Mouse (Mus musculus) CH12.LX (cell line): ENCODE results near the gene Cuedc2. TPM values are rescaled to one million over a fixed set of nuclear protein-coding genes. Genes with fewer than 3 reads are reported as not detected.
A peak's percentile ranks its signal among the peaks of the same experiment; 100 is the strongest.

ENCODE experiments used
- DNase-seq: peaks from one replicate; pipeline ENCODE4 v3.0.0-alpha.2; 2013; ENCODE audit errors: extremely low read depth
- H3K27ac ChIP-seq: 2 replicates; pipeline ENCODE4 v1.5.1; 2012; ENCODE audit warnings: low read depth, mild to moderate bottlenecking, control low read depth, moderate library complexity; ENCODE audit not compliant: insufficient read depth
- H3K27me3 ChIP-seq: replicated peaks from 2 replicates; pipeline ENCODE3; 2012; ENCODE audit warnings: inconsistent platforms
- H3K36me3 ChIP-seq, 2 experiments: replicated peaks in 1 of 2; 2 replicates each; pipeline versions ENCODE3 to v1.6.1; 2012; ENCODE audit warnings: inconsistent platforms in 1 of 2, low read length in 1 of 2, mild to moderate bottlenecking in 1 of 2, mixed read lengths in 1 of 2, moderate library complexity in 1 of 2; ENCODE audit not compliant: control insufficient read depth in 1 of 2, insufficient read depth in 1 of 2
- H3K4me1 ChIP-seq, 2 experiments: 2 replicates each; pipeline ENCODE4 v1.6.1; 2012; ENCODE audit warnings: inconsistent platforms in 1 of 2, moderate library complexity in 1 of 2; ENCODE audit not compliant: insufficient read depth in 2 of 2, control insufficient read depth in 1 of 2
- H3K4me2 ChIP-seq: 2 replicates; pipeline ENCODE4 v1.6.1; 2012; ENCODE audit warnings: low read depth, mild to moderate bottlenecking, control low read depth; ENCODE audit not compliant: poor library complexity, insufficient read depth, severe bottlenecking
- H3K4me3 ChIP-seq, 3 experiments: fragments of 150-350 bp in 1 of 3; sonication (generic) in 1 of 3; replicated peaks in 1 of 3; 2 replicates each; pipeline versions ENCODE3 to v1.5.1; 2011 to 2012; ENCODE audit warnings: low read depth in 2 of 3, low read length in 2 of 3, mild to moderate bottlenecking in 2 of 3, moderate library complexity in 2 of 3, control low read depth in 1 of 3, improper control_type of control experiment in 1 of 3, inconsistent platforms in 1 of 3, mixed read lengths in 1 of 3; ENCODE audit not compliant: poor library complexity in 1 of 3
- H3K79me2 ChIP-seq: replicated peaks from 2 replicates; pipeline ENCODE4 v1.6.1; 2012; ENCODE audit warnings: mild to moderate bottlenecking, moderate library complexity; ENCODE audit not compliant: control insufficient read depth, poor library complexity, insufficient read depth, severe bottlenecking; ENCODE audit errors: extremely low read depth
- H3K9ac ChIP-seq: 2 replicates; pipeline ENCODE4 v1.6.1; 2012; ENCODE audit warnings: low read depth, mild to moderate bottlenecking, control low read depth, moderate library complexity; ENCODE audit not compliant: insufficient read depth
- H3K9me3 ChIP-seq: replicated peaks from 2 replicates; pipeline ENCODE3; 2012; ENCODE audit warnings: low read length, inconsistent platforms, mixed read lengths
- CHD1 ChIP-seq: IDR thresholded peaks from 2 replicates; pipeline ENCODE4 v1.6.1; 2012; ENCODE audit warnings: low read depth, low read length, improper control_type of control experiment, inconsistent platforms
- CHD2 ChIP-seq: IDR thresholded peaks from 2 replicates; pipeline ENCODE4 v1.6.1; 2011; ENCODE audit warnings: low read length, improper control_type of control experiment
- CTCF ChIP-seq, 2 experiments: IDR thresholded peaks in 1 of 2; conservative IDR thresholded peaks in 1 of 2; 2 replicates each; pipeline ENCODE4 v1.5.1; 2011 to 2012; ENCODE audit warnings: low read depth in 2 of 2, low read length in 2 of 2, improper control_type of control experiment in 1 of 2, inconsistent platforms in 1 of 2, mild to moderate bottlenecking in 1 of 2, moderate library complexity in 1 of 2
- E2F4 ChIP-seq: IDR thresholded peaks from 2 replicates; pipeline ENCODE4 v1.6.1; 2011; ENCODE audit warnings: low read depth, low read length, improper control_type of control experiment; ENCODE audit not compliant: insufficient replicate concordance
- ELF1 ChIP-seq: IDR thresholded peaks from 2 replicates; pipeline ENCODE4 v1.6.1; 2014; ENCODE audit warnings: low read depth, mild to moderate bottlenecking, inconsistent platforms, low read length, improper control_type of control experiment
- EP300 ChIP-seq: IDR thresholded peaks from 2 replicates; pipeline ENCODE4 v1.6.1; 2011; ENCODE audit warnings: low read length, improper control_type of control experiment
- ETS1 ChIP-seq: conservative IDR thresholded peaks from 2 replicates; pipeline ENCODE4 v1.6.1; 2012; ENCODE audit warnings: low read depth, mild to moderate bottlenecking, inconsistent platforms, low read length, improper control_type of control experiment, moderate library complexity
- GABPA ChIP-seq: IDR thresholded peaks from 2 replicates; pipeline ENCODE4 v1.6.1; 2012; ENCODE audit warnings: low read depth, low read length, improper control_type of control experiment, inconsistent platforms; ENCODE audit not compliant: insufficient replicate concordance
- HCFC1 ChIP-seq: IDR thresholded peaks from 2 replicates; pipeline ENCODE4 v1.6.1; 2012; ENCODE audit warnings: low read depth, mild to moderate bottlenecking, inconsistent platforms, low read length, improper control_type of control experiment
- IRF4 ChIP-seq: IDR thresholded peaks from 2 replicates; pipeline ENCODE4 v1.6.1; 2014; ENCODE audit warnings: low read depth, mild to moderate bottlenecking, inconsistent platforms, low read length, improper control_type of control experiment
- JUN ChIP-seq: IDR thresholded peaks from 2 replicates; pipeline ENCODE4 v1.6.1; 2011; ENCODE audit warnings: low read depth, mild to moderate bottlenecking, low read length, improper control_type of control experiment, moderate library complexity; ENCODE audit not compliant: insufficient read depth
- JUND ChIP-seq: conservative IDR thresholded peaks from 2 replicates; pipeline ENCODE4 v1.6.1; 2011; ENCODE audit warnings: low read depth, low read length, improper control_type of control experiment
- KAT2A ChIP-seq: IDR thresholded peaks from 2 replicates; pipeline ENCODE4 v1.6.1; 2012; ENCODE audit warnings: low read length, improper control_type of control experiment, inconsistent platforms; ENCODE audit not compliant: insufficient replicate concordance
- MAFK ChIP-seq: IDR thresholded peaks from 2 replicates; pipeline ENCODE4 v1.6.1; 2011; ENCODE audit warnings: low read length, improper control_type of control experiment; ENCODE audit not compliant: insufficient replicate concordance
- MAX ChIP-seq: IDR thresholded peaks from 2 replicates; pipeline ENCODE4 v1.6.1; 2011; ENCODE audit warnings: low read length, improper control_type of control experiment
- MAZ ChIP-seq: IDR thresholded peaks from 2 replicates; pipeline ENCODE4 v1.6.1; 2012; ENCODE audit warnings: low read depth, mild to moderate bottlenecking, inconsistent platforms, low read length, improper control_type of control experiment, moderate library complexity
- MEF2A ChIP-seq: IDR thresholded peaks from 2 replicates; pipeline ENCODE4 v1.6.1; 2014; ENCODE audit warnings: low read depth, mild to moderate bottlenecking, inconsistent platforms, low read length, improper control_type of control experiment, borderline replicate concordance
- MXI1 ChIP-seq: IDR thresholded peaks from 2 replicates; pipeline ENCODE4 v1.6.1; 2011; ENCODE audit warnings: mild to moderate bottlenecking, low read depth, low read length, improper control_type of control experiment
- MYC ChIP-seq: IDR thresholded peaks from 2 replicates; pipeline ENCODE4 v1.6.1; 2011; ENCODE audit warnings: low read depth, mild to moderate bottlenecking, improper control_type of control experiment, low read length
- NELFE ChIP-seq: IDR thresholded peaks from 2 replicates; pipeline ENCODE4 v1.6.1; 2011; ENCODE audit warnings: low read depth, low read length, improper control_type of control experiment
- NRF1 ChIP-seq: IDR thresholded peaks from 2 replicates; pipeline ENCODE4 v1.6.1; 2014; ENCODE audit warnings: low read depth, mild to moderate bottlenecking, inconsistent platforms, low read length, improper control_type of control experiment, moderate library complexity
- PAX5 ChIP-seq: IDR thresholded peaks from 2 replicates; pipeline ENCODE4 v1.6.1; 2012; ENCODE audit warnings: low read length, inconsistent platforms, mixed read lengths
- POLR2A ChIP-seq: IDR thresholded peaks from 2 replicates; pipeline ENCODE4 v1.6.1; 2011; ENCODE audit warnings: low read depth, mild to moderate bottlenecking, improper control_type of control experiment, low read length
- POLR2AphosphoS2 ChIP-seq: IDR thresholded peaks from 2 replicates; pipeline ENCODE4 v1.6.1; 2011; ENCODE audit warnings: low read depth, low read length, improper control_type of control experiment
- RAD21 ChIP-seq: IDR thresholded peaks from 2 replicates; pipeline ENCODE4 v1.6.1; 2011; ENCODE audit warnings: low read depth, mild to moderate bottlenecking, low read length, improper control_type of control experiment, moderate library complexity
- RCOR1 ChIP-seq: conservative IDR thresholded peaks from 2 replicates; pipeline ENCODE4 v1.6.1; 2012; ENCODE audit warnings: low read depth, mild to moderate bottlenecking, inconsistent platforms, low read length, improper control_type of control experiment
- SIN3A ChIP-seq: IDR thresholded peaks from 2 replicates; pipeline ENCODE4 v1.6.1; 2012; ENCODE audit warnings: low read length, improper control_type of control experiment, inconsistent platforms
- SMC3 ChIP-seq: IDR thresholded peaks from 2 replicates; pipeline ENCODE4 v1.6.1; 2011; ENCODE audit warnings: low read depth, low read length, improper control_type of control experiment
- TBP ChIP-seq: conservative IDR thresholded peaks from 2 replicates; pipeline ENCODE4 v1.6.1; 2011; ENCODE audit warnings: low read depth, low read length, improper control_type of control experiment
- TCF12 ChIP-seq: IDR thresholded peaks from 2 replicates; pipeline ENCODE4 v1.6.1; 2014; ENCODE audit warnings: low read depth, mild to moderate bottlenecking, inconsistent platforms, low read length, improper control_type of control experiment
- USF2 ChIP-seq: conservative IDR thresholded peaks from 2 replicates; pipeline ENCODE4 v1.6.1; 2011; ENCODE audit warnings: low read depth, low read length, improper control_type of control experiment
- ZMIZ1 ChIP-seq: IDR thresholded peaks from 2 replicates; pipeline ENCODE4 v1.6.1; 2012; ENCODE audit warnings: low read depth, mild to moderate bottlenecking, inconsistent platforms, low read length, improper control_type of control experiment
- ZNF384 ChIP-seq: IDR thresholded peaks from 2 replicates; pipeline ENCODE4 v1.6.1; 2012; ENCODE audit warnings: low read depth, low read length, improper control_type of control experiment, inconsistent platforms
- dilution Hi-C: fragments of 300-500 bp; cut with MboI; formaldehyde crosslinking; loops from 2 replicates; pipeline ENCODE4 v1.14.3; 2020; ENCODE audit warnings: low sequenced_read_pairs; ENCODE audit not compliant: extremely low pct_unique_long_range_greater_than_20kb, extremely low pct_ligation_motif_present
- in situ Hi-C: fragments of 300-500 bp; cut with MboI; formaldehyde crosslinking; loops from 3 replicates; pipeline ENCODE4 v1.14.3; 2019; ENCODE audit warnings: low sequenced_read_pairs, low pct_ligation_motif_present, low pct_unique_long_range_greater_than_20kb, mixed read lengths
- polyA plus RNA-seq: library from polyadenylated mRNA; unstranded; fragments of >175 nt; gene quantifications from 2 replicates; pipeline ENCODE4 v1.2.1, GENCODE M21; 2012; ENCODE audit warnings: low read depth; ENCODE audit not compliant: insufficient read length
- total RNA-seq, 2 experiments: library from RNA; depleted of rRNA; stranded (reverse); fragments of 300-350 nt in 1 of 2; fragments of >200 nt in 1 of 2; gene quantifications; 2 replicates each; pipeline ENCODE4 v1.2.3; 2012 to 2014

Gene Cuedc2
- total and polyA plus RNA-seq, 3 experiments = 94.4 to 117 (median 102) TPM

DNA sequence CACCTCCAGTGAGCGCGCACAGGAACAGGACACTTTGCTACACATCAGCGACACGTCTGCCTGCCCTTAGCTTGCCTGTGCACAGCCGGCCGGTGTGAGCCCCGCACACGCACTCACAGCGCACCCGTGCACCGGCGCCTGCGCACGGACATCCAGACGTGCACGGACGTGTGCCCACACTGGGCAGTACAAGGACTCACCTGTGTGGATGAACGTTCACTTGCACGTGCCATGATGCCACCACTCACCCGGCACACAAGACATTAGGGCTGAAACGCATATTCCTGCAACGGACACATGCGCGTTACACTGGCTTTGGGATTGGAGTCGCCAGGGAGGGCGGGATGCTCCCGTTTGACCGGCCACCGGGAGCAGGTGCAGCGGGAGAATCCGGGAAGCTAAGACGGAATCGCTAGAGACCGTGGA lies 33.6 kb downstream of the Cuedc2 start (continued):
- TF ChIP-seq TBP = no peak
- TF ChIP-seq CHD1 = no peak; the same call in 1 of the 2 replicates

DNA sequence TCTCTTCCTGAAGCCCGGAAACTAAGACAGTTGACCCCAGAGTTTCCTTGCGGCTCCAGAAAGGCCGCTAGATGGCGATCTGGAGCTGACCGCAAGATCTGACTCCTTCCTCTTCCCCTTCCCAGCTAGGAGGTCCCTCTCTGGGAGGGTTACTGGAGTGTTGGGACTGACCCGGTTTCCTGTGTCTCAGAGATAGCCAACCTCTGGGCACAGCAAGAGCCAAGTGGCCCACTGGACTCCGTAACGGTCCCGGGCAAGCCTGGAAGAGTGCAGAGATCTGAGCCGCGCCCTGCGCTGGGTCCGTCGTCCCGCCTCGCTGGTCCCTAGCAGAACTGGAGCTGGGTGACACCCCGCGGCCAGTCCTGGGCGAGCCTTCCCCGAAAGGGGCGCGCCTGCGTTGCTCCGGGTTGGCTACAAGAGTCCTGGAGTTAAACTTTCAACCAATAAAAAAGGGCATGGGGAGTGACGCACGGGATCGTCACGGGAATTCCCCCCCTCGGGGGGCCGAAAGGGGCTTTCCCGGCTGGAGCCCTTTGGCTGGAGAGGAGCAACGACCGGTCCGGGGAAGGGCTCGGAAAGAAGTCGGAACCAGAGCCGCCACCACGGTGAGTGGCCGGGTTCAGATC lies 34.2 kb downstream of the Cuedc2 start, which contains the start of gene Nfkb2:
Gene Nfkb2 (plus strand): TSS at position 105 of the 626 bp plus-strand sequence.
- peaks cover 27 to 34% of the 10 kb centered on the region in 2 experiments for H3K36me3 ChIP-seq
- TF ChIP-seq PAX5 (no peak), NELFE (peak; percentile 91), MEF2A (peak; percentile 73), GABPA (no peak), ETS1 (peak; percentile 58), HCFC1 (peak; percentile 51), MYC (0 out of 2 replicates have a peak, but pooled peaks have one; percentile 53), CTCF (conservative IDR thresholded peaks at IDR 0.05 in 1 of 2, IDR thresholded peaks at IDR 0.05 in 1 of 2; ENCODE audit: low read depth in 2 of 2, low read length in 2 of 2) (peak; percentile 70 to 87), CHD1 (peak; percentile 72; the same call in 1 of the 2 replicates), TCF12 (peak; percentile 74; the same call in 1 of the 2 replicates), JUND (no peak), ZNF384 (0 out of 2 replicates have a peak, but pooled peaks have one; percentile 23), SIN3A (peak; percentile 96), E2F4 (peak; percentile 66; the same call in 1 of the 2 replicates), MAX (peak; percentile 62; the same call in 1 of the 2 replicates), MXI1 (no peak; the same call in none of the 2 replicates), SMC3 (peak; percentile 74), EP300 (peak; percentile 53), KAT2A (0 out of 2 replicates have a peak, but pooled peaks have one; percentile 46), NRF1 (peak; percentile 54), CHD2 (peak; percentile 79), RAD21 (peak; percentile 52), IRF4 (peak; percentile 48), MAFK (no peak; the same call in 1 of the 2 replicates), POLR2A (peak; percentile 87), TBP (peak; percentile 68), MAZ (0 out of 2 replicates have a peak, but pooled peaks have one; percentile 79), POLR2AphosphoS2 (no peak; the same call in 1 of the 2 replicates), RCOR1 (no peak; the same call in 1 of the 2 replicates), ELF1 (peak; percentile 74), ZMIZ1 (peak; percentile 96), USF2 (no peak), JUN (no peak)
- TF ChIP-seq, all 38 proteins: peak for 24
- Histone ChIP-seq H3K9me3 (no peaks in the 10 kb centered on the region), H3K27me3 (no peaks in the 10 kb centered on the region), H3K4me3 (peak within 1 kb of the TSS; percentile 81 to 96 (median 95)), H3K4me1 (peaks cover 8 to 32% of the 10 kb centered on the region in 2 experiments), H3K27ac (peak within 1 kb of the TSS; percentile 95), H3K79me2 (peaks cover 6% of the 10 kb centered on the region), H3K4me2 (peak within 1 kb of the TSS; percentile 77), H3K9ac (peak within 1 kb of the TSS; percentile 48)
- DNase-seq = peak; percentile 96
- in situ Hi-C loops = no loop called here
- dilution Hi-C loops = no loop called here
